Mouse (Mus musculus): Measurements from ENCODE around the gene Bola2.

Gene Bola2

GRCm38 (mm10) chr7:126689021-126689420 lies 6.2 kb upstream of the Bola2 start:
- no peak for DNase-seq (ENCODE audit: low read depth, low spot score)

GRCm38 (mm10) chr7:126690737-126691136 lies 4.5 kb upstream of the Bola2 start:
- DNase-seq (ENCODE audit: low read depth, low spot score), result no peak

DNA sequence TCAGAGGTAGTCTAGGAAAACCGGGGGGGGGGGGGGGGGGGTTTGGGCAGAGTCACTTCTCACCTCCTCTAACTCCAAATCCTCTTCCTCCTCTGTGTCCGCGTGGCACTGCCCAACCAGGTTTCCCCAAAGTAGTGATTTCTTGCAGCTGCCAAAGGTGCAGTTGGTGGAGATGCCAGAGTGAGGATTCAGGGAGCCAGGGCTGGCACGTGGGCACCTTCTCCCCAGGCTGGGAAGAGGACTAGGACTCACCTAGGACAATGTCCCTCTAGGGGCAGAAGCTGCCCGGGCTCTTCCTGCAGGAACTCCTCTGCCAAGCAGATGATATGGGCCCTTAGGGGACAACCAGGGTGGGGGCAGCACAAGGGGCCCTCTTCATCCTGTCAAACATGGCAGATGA lies 3.5 kb upstream of the Bola2 start:
- DNase-seq (ENCODE audit: low read depth, low spot score), result no peak

GRCm38 (mm10) chr7:126692426-126692825 lies 2.8 kb upstream of the Bola2 start:
- no peak for DNase-seq (ENCODE audit: low read depth, low spot score)

DNA sequence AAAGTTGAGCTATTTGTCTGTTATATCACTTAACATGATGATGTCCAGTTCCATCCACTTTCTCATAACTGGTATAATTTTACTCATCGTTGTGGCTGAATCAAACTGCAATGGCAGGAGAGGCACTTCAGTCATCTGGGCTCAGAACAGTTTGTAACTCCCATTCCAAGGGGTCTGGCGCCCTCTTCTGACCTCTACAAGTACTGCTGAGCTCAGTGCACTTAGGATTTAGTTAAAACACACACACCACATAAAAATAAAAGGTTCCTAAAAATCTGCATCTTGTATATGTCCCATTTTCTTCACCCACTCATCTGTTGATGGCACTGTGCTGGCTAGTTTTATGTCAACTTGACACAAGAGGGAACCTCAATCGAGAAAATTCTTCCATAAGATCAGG lies 1.9 kb upstream of the Bola2 start:
- DNase-seq (ENCODE audit: low read depth, low spot score), result peak; percentile 63

DNA sequence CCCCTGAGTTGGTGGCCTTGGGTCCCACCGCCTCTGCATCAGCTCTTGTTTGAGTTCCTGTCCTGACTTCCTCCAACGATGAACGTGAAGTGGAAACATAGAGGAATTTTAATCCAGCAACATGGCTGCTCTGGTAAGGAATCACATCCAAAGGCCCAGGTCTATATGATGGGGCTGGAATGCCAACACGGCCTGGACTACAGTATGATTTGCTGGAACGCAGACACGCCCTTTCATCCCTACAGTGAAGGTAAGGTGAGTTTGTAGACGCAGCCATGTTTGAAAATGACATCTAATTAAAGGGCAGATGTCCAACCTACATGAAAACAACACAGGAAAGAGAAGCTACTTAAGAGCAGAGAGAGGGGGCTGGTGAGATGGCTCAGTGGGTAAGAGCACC lies 1.4 kb upstream of the Bola2 start:
- DNase-seq (ENCODE audit: low read depth, low spot score), result no peak

DNA sequence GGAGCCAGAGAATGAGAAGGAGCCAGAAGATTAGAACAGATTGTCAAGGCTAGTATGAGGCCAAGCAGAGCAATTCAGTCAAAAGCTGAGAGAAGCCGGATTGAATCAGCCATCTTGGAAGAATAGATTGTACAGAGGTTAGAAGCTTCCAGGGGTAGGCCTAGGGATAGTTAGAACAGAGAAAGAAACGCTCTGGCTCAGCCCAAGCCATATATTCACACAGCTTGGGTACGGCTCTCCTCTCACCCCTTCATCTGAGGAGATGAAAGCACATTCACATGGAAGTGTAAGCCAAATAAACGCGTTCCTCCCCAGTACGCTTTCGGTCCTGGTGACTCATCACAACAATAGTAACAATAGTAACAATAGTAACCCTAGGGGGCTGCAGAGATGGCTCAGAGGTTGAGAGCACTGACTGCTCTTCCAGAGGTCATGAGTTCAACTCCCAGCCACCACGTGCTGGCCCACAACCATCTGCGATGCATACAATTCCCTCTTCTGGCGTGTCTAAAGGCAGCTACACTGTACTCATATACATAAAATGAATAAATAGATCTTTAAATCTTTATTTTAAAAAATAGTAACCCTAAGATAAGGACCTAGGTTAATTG lies 655 bp upstream of the Bola2 start:
- DNase-seq (ENCODE audit: low read depth, low spot score), result no peak

DNA sequence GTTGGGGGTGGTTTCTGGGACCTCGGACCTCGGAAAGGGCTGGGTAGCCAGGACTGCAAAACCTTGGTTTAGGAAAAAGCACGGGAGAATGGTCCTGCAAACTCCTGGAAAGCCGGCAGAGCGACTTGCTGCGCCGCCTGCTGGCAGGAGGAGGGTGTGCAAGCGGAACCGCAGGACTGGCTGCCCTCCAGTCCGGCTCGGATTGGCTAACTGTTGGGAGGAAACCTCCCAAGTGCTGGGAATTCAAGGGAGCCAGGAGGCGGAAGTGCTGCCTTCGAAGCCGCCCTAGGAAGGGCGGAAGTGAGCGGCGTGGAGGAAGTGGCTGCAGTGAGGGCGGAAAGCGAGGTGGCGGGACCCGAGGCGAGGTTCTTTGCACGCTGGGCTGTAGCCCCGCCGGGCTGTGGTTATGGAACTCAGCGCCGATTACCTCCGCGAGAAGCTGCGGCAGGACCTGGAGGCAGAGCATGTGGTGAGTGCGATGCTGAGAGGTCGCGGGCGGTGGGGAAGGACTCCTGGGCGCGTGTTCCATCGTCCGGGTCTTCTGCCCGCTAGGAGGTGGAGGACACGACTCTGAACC lies 518 bp downstream of the Bola2 start, which contains the start of gene Slx1b:
Slx1b (minus strand) TSS at position 154 of the 577 bp plus-strand sequence.
- DNase-seq (ENCODE audit: low read depth, low spot score), result peak; percentile 94

GRCm38 (mm10) chr7:126696303-126696702 lies 1.1 kb downstream of the Bola2 start:
- no peak for DNase-seq (ENCODE audit: low read depth, low spot score)

DNA sequence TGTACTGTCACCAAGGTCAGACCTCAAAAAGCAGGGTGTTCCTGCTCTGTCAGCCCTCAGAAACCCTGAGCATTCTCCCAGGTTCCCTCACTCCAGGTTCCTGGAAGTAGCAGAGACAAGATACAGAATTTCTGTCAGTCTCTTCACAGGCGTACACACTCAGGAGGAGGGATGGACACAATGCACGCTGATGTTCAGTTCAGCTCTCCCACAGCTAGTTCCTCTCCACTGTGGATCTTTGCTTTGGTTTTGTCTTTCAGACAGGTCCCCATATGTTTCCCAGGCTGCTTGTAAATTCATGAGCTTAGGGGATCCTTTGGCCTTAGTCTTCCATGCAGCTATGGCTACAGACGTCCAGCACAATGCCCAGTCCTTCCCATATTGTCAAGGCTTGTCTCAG lies 1.7 kb downstream of the Bola2 start:
- DNase-seq (ENCODE audit: low read depth, low spot score), result no peak

DNA sequence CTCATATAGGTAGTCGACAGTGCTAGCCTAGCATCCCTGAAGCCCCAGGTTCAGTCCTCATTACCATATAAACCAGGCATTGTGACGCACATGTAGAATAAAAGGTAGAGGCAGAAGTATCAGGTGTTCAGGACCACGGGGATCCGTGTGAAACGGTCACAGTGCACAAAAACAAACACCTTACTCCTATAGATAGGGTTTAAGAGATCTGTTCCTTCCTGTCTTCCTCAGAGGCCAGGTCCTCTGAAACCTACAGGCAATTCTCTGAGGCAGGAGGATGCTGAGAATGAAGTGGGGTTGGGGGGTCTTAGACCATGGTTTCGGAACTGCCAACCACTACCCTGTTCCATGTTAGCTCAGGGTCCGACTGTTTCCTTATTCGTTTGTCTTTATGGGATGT lies 2.6 kb downstream of the Bola2 start:
- no peak for DNase-seq (ENCODE audit: low read depth, low spot score)

DNA sequence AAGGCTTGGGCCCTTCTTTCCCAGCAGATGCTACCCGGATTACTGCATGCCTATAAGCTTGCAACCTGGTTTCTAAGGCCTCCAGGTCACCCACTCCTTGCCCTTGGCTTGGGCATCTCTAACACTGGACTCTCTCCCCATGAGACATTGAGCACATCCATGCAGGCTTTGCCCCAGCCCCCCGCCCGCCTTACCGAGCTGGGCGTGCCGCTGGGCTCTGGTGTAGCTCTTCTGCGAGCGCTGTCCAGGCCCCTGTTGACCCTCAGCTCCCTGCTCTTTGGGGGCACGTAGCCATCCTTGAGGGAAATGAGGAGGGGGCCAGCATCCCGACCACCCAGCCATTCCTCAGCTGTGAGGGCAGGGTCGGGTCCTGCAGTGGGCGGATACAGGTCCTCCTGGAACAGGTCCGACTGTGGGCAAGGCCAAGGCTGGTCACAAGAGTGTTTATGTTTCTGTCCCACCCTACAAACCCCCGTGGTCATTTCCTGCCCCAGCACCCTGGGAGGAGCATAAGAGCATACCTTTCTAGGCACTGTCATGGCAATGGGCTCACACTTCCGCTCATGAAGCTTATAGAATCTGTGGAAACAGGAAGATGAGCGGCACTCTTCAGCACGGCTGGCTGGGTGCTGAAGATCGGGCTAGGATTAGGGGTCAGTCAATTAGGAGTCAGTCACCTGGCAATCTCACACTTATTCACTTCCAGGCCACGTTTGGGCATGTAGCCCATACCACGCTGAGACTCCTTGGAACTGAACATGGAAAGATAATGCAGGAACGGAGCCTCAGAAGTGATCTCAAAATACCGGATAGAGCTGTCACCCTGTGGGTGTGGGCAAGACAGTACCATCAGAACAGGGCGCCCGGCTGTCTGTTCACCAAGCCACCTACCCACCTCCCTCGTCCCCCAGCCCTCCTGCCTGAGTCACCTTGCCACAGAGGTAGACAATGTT lies 5.1 kb downstream of the Bola2 start:
- no peak for DNase-seq (ENCODE audit: low read depth, low spot score)

DNA sequence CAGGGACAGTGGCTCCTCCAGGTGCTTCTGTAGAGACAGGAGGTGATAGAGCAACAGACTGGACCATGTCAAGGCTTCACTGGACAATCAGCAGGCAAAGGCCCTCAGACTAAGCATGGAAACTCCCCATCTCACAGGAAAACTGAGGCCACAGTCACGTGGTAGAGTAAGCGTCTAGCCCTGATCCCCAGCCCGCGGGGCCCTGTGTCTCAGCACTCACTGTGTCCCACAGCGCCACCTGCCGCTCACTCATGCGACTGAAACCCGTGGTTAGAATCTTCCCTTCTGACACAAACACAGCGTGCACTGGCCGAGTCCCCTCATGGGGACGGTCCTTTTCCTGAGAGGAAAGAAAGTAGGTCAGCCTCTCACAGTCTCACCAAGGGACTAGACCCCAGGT lies 5.9 kb downstream of the Bola2 start:
- DNase-seq (ENCODE audit: low read depth, low spot score), result peak; percentile 73

DNA sequence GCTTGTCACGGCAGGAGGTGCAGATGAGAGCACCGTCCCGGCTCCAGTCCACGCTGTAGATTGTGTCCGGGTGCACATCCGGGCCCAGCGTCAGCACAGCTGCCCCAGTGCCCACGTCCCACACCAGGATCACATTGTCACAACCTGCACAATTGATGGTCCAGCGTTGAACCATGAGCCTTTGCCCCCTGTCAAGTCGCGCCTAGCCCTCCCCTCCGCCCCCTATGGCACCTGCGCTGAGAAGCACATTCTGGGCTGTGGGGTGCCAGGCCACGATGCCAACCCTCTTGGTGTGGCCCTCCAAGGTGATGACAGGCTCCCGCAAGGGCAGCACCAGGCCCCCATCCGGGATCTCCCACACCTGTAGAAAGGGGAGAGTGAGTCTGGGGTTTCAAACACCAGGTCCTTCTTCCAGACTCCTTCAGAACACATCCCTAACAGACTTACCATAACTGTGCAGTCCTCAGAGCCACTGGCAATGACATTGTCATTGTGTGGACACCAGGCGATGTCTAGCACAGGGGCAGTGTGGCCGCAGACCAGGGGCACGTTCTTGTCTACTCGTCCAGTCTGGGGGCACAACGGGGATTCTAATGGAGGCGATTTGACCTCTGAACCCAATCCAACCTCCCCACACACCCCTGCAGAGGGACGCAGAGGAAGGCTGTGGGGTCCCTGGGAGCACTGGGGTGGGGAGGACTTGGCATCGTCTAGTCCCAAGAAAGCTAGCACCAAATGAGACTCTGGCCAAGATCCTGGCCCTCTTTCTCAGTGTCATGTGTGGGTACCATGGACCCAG lies 6.6 kb downstream of the Bola2 start:
- no peak for DNase-seq (ENCODE audit: low read depth, low spot score)

GRCm38 (mm10) chr7:126702358-126702757 lies 7.2 kb downstream of the Bola2 start:
- DNase-seq (ENCODE audit: low read depth, low spot score), result no peak

DNA sequence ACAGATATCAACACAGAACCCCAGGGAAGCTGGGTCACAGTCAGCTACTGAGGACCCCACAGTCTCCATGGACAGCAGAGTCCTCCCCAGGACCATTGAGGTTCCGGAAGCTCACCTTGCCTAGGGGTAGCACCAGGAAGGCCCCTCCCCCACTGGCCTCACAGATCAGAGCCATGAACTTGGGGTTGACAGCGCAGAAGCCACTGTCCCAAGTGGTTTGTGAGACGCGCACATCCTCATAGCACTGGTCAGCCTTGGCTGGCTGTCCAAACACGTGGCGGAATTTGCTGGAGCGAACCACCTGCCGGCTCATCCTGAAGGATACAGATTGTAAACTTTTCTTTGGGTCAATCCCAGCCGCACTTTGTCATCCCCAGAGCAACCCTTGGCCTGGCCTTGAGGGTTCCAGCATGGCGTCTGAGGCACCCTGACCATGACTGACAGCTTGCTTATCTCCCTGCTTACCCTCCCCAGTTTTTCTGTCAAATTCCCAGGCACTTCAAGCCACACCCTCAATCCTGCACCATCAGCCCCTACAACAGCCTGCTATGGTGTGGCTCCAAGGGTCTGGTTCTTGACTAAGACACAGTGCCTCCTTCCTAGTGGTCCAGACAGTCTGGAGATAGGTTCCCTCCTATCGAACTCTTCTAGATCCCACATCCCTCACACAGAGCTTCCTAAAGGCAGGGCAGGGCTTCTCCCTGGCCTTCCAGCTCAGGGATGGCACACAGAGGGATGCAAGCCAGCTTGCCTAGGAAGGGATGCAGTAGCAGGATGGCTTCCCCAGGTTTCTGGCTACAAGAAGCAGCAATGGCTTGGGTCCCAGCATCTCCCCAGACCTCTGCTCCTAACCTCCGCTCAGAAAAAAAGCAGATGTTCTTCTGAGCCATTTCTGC lies 7.9 kb downstream of the Bola2 start:
- no peak for DNase-seq (ENCODE audit: low read depth, low spot score)

GRCm38 (mm10) chr7:126703757-126704077 lies 8.5 kb downstream of the Bola2 start:
- no peak for DNase-seq (ENCODE audit: low read depth, low spot score)

DNA sequence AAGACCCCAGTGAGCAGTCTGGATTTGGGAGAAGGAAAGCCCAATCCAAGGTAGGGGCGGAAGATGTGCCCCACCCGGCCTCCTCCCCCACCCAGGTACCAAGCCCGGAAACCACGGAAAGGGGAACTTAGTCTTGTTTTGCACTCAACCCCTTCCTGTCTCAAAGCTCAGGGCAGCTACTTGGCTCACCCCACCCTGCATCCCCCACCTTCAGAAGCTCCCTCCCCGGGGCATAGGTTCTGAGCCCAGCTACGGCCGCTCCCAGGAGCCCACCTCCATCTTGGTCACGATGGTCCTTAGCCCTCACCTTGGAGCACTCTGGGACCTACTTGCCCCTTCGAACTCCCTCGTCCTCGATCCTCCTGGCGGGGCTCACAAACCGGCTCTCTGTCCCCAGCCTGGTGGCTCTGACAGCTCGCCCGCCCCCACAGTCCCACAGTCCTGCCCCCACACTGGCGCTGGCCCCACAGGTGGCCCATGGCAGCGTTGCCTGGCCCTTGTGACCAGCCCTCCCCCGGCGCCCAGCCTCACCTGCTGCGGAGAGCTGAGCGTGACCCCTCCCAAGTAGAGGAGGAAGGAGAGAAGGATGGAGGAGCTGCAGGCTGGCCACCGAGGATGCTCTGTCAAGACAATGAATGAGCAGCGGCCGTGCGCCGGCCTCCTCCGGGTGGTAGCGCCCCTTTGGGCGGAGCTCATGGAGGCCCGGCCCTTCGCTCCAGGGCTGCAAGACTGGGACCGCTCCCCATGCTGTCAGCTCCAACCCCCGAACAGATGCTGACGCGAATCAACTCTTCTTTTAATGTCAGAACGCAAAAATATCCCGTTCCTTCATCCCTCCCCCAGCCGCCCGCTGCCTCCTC lies 9.2 kb downstream of the Bola2 start:
- DNase-seq (ENCODE audit: low read depth, low spot score), result peak; percentile 47

DNA sequence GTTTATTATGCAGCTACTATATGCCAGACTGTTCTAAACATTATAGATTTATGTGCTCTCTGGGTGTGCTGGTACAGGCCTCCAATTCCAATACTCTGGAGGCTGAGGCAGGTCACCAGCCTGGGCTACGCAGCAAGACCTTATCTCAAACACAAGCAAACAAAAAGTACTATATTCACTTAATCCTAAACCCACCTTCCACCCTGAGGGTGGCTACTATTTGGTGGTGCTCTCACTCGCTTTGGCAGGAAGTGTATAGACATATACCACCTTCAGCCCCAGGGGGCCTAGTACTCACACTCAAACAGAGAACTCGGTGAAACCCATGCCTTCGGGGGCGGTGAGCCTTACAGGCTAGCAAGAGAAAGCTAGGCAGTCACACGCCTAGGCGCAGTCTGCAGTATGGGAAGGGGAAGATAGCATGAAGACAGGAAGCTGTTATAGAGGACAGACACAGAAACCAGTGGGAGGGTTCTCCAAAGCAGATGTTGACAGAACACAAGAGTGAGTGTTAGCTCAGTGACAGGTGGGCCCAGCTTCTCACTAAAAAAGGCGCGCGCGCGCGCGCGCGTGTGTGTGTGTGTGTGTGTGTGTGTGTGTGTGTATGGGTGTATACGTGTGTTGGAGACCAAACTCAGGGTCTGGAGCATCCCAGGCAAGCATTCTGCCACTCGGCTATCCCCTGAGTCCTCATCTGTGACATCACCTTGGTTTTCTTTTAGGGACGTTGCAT lies 12.4 kb downstream of the Bola2 start, which contains the start of gene Coro1a:
Coro1a (minus strand) TSS at position 346 of the 733 bp plus-strand sequence.
- no peak for DNase-seq (ENCODE audit: low read depth, low spot score)
